Mouse (Mus musculus) small intestine, adult 2 months (tissue): ENCODE results near the gene Rps29.

Source experiments
- CTCF ChIP-seq: fragments of 200-500 bp; IDR thresholded peaks from 2 replicates; pipeline ENCODE4 v1.5.1; 2012; ENCODE audit warnings: low read depth, mild to moderate bottlenecking, control low read depth, inconsistent platforms, low read length, moderate library complexity, mixed read lengths; ENCODE audit not compliant: insufficient replicate concordance, insufficient read length; ENCODE audit errors: extremely low read depth
- POLR2A ChIP-seq: fragments of 200-500 bp; IDR thresholded peaks from 2 replicates; pipeline ENCODE4 v1.6.1; 2012; ENCODE audit warnings: low read depth, mild to moderate bottlenecking, control low read depth, inconsistent platforms, low read length, moderate library complexity

DNA sequence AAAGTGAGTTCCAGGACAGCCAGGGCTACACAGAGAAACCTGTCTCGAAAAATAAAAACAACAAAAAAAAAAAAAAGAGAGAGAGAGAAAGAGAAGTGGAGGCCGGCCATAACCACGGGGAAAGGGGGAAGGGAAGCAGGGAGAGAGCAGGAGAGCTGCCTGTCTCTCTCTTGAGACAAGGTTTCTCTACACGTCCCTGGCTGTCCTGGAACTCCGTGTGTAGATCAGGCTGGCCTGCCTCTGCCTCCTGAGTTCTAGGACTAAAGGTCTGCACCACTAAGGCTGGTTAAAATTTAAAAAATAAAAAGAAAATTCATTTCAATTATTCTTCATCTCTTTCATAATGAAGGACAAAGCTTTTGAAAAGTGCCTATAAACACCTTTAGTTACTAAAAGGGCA, 32.4 kb upstream of the Rps29 start:
- TF ChIP-seq CTCF: no peak
- no peak for TF ChIP-seq POLR2A
